Mouse (Mus musculus) kidney, adult 2 months (tissue): ENCODE measurements around the gene Iqsec1.

Experiments
- CTCF ChIP-seq: fragments of 200-500 bp; conservative IDR thresholded peaks from 2 replicates; pipeline ENCODE4 v1.5.1; 2011; ENCODE audit warnings: low read depth, mild to moderate bottlenecking, control low read depth, low read length, moderate library complexity, mixed read lengths; ENCODE audit not compliant: insufficient read depth, insufficient read length
- POLR2A ChIP-seq: fragments of 200-500 bp; IDR thresholded peaks from one replicate; pipeline ENCODE4 v1.6.1; 2011; ENCODE audit warnings: low read depth, low read length, control low read depth

- no peak for TF ChIP-seq CTCF
- TF ChIP-seq POLR2A: no peak
Observed at GRCm38 (mm10) chr6:90623456-90623836, 365.0 kb downstream of the Iqsec1 start.
